Mouse (Mus musculus) erythroblast, embryonic 14.5 days (primary cell): Measurements from ENCODE around the gene Ndufb2.

Experiments used
- GATA1 ChIP-seq: IDR thresholded peaks from 2 replicates; pipeline ENCODE4 v1.6.1; 2012; ENCODE audit warnings: low read length, inconsistent platforms, mixed read lengths
- TAL1 ChIP-seq: IDR thresholded peaks from 3 replicates; pipeline ENCODE4 v1.6.1; 2012; ENCODE audit warnings: low read length, inconsistent platforms, mixed read lengths

DNA sequence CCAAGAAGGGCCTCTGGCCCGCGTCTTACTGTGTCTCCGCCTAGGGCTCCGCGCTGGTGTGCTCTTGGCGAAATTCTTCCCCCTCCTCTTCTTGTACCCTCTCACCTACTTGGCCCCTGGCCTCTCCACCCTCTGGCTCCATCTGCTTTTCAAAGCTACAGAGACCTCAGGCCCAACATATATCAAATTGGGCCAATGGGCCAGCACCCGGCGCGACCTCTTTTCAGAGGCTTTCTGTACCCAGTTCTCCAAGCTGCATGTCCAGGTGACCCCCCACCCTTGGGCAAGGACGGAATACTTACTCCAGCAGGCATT is 17.9 kb upstream of the Ndufb2 start:
- no peak for TF ChIP-seq GATA1
- no peak for TF ChIP-seq TAL1
